Mouse (Mus musculus) adrenal gland, postnatal 4 days (tissue): ENCODE results near the gene Clrn1. TPM values are rescaled to one million over a fixed set of nuclear protein-coding genes. Genes with fewer than 3 reads are reported as not detected.
"Not testable (repeated sequence)": the region's sequence is repeated elsewhere in the genome, so short reads cannot be mapped to it uniquely, and the experiment has no call there.

Experiments
- DNase-seq, 2 experiments: peaks; one replicate each; pipeline ENCODE4 v3.0.0; 2021 to 2022; ENCODE audit warnings: low spot score in 2 of 2, mixed read lengths in 2 of 2
- long read RNA-seq, 2 experiments: library from polyadenylated mRNA; stranded (forward); transcript quantifications; one replicate each; pipeline ENCODE4 v2.0.0; 2021
- total RNA-seq, 2 experiments: library from RNA; stranded (reverse); gene quantifications; 2 replicates each; pipeline ENCODE4 v1.2.3; 2021

Clrn1 gene
- total RNA-seq = not detected
- long read RNA-seq, experiment 1 = 0 reads
- long read RNA-seq, experiment 2 = 0 reads

DNA sequence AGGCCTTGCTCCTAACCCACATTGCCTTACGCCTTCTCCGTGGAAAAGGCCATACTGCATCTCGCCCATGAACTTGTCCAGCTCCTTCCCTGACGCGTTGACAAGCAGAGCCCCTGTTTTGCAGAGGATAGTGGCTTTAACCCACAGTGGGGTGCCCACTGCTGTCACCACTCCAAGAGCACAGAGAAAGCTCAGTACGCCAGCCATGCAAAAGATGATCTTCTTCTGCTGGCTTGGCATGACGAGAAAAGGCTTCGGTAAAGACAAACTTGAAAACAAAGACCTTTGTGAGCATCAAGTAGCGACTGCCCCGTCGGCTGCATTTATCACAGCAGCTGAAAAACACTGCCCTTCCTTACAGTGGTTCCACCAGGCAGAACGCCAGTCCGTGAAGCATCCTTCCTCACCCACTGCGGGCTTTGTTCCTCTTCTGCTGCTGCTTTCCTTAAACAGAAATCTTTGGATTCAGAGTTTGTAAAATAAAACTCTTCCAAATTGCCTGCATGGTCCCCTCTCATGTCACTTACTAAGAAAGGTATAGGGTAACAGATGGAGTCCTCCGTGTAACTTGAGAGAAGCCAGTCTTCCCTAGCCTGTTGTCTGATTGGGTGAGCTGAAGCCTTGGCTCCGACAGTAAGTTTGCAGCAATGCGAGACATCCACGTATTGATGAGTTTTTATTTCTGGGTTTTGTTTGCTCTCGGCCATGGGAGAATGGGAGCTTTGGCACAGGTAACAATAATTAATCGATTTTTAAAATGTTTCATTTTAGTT is at the start of gene Clrn1:
Gene Clrn1, minus strand, starts transcription at position 540 of the 773 bp plus-strand sequence.
- DNase-seq = no peak

- no peak for DNase-seq
Observed at GRCm38 (mm10) chr3:58924027-58924426, 38.9 kb upstream of the Clrn1 start.

DNA sequence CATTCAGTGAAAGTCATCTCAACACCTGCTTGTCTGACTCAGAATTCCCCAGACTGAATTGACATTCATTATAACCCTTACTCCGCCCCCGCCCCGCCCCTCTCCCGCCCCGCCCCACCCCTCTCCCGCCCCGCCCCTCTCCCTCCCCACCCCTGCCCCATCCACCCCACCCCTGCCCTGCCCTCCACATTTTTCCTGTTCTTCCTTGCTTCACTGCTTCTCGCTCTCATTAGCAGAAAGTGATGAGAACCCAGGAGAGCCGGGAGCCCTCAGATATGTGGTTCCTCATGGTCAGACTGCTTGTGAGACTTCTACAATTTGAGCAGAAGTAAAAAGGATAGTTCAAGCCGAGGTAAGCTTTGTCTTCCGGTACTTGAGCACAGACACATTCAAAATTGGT is 38.0 kb upstream of the Clrn1 start:
- DNase-seq = no peak

GRCm38 (mm10) chr3:58922636-58923035 is 37.5 kb upstream of the Clrn1 start:
- DNase-seq = no peak

GRCm38 (mm10) chr3:58921316-58921715 is 36.2 kb upstream of the Clrn1 start:
- DNase-seq = no peak

DNA sequence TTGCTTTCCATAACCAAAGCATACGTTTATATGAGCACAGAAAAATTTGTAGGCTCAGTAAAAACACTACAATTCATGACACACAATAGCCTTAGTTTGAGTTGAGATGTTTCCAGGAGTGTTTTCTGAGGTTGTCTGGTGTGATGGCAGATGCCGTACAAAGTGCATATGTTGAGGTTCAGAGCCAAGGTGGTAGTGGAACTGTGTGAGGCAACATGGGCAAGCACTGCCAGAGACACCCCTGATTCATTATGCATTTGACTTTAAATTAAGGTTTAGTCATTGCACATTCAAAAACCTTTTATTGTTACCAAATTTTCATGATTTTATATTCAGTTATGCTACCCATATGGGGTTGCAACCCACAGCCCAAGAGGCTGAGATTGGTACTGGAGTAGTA is 19.5 kb upstream of the Clrn1 start:
- no peak for DNase-seq

DNA sequence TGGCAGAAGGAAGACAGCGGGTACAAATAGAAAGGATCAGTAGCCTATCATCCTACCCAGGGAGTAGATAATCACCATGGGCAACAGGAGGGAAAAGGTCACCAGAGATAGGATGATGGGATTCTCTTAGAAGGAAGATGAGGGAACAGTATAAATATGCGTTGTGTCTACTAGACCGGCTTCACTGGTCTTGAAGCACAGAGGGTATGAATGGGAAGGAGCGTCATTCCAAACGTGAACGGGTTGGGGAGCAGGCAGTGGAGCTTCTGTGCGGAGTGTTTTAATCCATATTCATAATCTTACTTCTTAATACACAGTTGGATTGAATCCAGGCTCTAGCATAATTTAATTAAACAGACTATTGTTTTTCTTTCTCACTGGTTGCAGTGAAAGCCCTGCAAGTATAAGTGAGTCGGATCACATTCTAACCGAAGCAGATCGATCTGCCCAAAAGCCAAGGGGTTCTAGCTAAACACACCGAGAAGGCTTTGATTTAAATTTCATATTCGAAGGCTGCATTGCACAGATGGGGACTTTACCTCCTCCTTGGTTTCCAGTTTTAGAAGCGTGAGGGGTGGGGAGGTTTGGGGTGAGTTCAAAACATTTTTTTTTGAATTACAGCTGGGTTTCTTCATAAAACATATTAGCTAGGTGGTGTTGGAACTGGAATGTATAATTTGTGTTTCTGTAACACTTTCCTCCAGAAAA is 17.1 kb upstream of the Clrn1 start:
- no peak for DNase-seq

GRCm38 (mm10) chr3:58895131-58895530 is 10.0 kb upstream of the Clrn1 start:
- DNase-seq = no peak

GRCm38 (mm10) chr3:58894529-58894928 is 9.4 kb upstream of the Clrn1 start:
- no peak for DNase-seq

- DNase-seq = no peak
Observed at GRCm38 (mm10) chr3:58889670-58890069, 4.5 kb upstream of the Clrn1 start.

GRCm38 (mm10) chr3:58888131-58888715 is 3.1 kb upstream of the Clrn1 start:
- no peak for DNase-seq

GRCm38 (mm10) chr3:58887719-58888118 is 2.6 kb upstream of the Clrn1 start:
- DNase-seq = no peak

GRCm38 (mm10) chr3:58883511-58883907 is 1.6 kb downstream of the Clrn1 start:
- DNase-seq = no peak

DNA sequence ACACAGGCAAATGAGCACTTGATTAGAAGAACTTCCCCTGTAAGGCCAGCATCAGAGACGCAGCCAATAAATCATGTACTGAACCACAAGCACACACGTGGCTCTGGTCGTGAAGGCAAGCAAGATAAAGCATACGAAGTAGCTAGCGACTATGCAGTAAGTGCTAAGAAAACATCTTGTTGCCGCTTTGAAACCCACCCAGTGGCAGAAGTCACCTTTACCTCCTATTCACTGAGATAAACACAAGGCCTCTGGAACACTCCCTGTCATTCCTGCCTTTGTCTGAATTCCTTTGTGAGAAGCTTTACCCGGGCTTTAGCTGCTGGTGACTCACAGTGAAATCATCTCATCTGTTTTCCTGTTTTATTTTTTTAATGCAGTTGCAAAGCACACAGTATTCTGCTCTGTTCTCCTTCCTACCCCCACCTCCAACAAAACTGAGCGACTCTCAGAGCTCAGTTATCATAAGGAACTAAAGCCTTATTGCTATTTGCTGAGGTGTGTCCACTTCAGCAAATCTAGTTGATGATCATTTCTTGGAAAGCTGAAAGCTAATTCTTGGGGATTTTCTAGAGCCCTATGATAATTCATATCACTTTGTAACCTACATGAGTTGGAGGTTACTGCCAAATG is 2.1 kb downstream of the Clrn1 start:
- no peak for DNase-seq

DNA sequence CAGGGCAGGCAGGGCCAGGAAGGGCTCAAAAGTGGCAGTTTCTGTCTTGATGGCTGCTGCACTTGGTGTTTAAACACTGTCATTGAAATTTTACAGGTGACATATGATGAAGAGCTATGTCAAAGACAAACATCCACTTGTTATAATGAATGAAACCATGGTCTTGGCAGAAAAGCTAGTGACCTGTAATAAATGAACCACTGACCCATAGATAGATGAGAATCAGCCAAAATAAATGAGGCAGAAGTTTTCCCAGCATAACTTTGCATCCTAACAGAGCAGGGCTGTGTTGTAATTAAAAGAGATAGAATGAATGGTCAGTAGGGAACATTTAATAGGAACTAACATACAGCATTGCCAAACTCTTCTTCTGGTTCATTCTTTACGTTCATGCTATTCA is 4.1 kb downstream of the Clrn1 start:
- no peak for DNase-seq

DNA sequence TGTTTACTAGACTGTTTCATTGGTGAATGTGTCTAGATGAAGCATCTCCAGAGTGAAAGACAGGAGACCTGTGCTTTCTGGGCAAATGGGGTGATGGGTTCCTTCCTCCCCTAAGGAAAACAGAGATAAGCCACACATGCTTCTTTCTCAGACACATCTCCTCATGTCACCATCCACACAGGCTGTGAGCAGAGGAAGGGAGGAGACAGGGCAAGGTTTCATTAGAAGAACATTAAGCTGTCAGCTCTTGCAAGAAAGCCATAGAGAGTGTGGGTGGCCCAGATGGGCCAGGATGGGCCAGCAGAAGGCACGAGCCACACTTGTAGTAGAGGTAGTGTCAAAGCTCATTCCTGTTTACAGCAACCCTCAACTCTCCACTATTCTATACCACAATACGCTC is 5.0 kb downstream of the Clrn1 start:
- DNase-seq = no peak

GRCm38 (mm10) chr3:58871882-58872281 is 13.3 kb downstream of the Clrn1 start:
- DNase-seq = not testable (repeated sequence)

DNA sequence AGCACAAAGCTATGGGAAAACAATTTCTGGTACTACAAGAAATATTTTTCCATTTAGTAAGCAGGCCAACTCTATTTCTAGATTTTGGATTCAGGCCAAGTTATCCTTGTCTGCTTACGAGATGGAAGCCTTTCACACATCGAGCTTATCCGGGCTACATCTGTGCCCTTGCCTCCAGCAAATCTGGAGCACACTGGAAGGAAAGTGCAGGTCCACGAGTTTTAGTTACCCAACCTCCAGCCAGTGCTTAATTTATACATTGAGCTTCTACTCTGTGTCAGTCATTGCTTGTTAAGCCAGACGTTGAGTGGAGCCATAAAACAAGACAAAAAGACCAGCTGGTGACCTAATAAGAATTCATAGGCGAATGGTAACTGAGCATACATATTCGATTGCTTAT is 19.4 kb downstream of the Clrn1 start:
- DNase-seq = no peak

- DNase-seq = no peak
Observed at GRCm38 (mm10) chr3:58862976-58863375, 22.2 kb downstream of the Clrn1 start.

DNA sequence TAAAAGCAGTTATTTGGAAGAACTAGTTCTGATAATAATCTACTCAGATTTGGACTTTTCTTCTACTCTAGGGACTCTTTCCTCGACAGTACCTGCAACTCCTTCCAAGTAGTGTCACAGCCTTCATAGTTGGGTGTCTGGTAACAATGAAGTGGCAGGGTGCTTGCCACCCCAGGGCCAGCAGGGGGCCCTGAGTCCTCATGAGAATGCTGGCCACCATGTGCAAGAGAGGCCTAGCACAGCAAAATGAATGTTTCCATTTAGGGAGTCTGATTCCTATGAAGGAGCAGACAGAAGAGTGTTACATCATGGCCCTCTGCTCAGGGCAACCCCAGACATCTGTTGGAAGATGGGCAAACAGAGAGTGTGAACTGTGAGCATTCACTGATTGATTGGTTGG is 41.7 kb downstream of the Clrn1 start:
- DNase-seq = no peak

DNA sequence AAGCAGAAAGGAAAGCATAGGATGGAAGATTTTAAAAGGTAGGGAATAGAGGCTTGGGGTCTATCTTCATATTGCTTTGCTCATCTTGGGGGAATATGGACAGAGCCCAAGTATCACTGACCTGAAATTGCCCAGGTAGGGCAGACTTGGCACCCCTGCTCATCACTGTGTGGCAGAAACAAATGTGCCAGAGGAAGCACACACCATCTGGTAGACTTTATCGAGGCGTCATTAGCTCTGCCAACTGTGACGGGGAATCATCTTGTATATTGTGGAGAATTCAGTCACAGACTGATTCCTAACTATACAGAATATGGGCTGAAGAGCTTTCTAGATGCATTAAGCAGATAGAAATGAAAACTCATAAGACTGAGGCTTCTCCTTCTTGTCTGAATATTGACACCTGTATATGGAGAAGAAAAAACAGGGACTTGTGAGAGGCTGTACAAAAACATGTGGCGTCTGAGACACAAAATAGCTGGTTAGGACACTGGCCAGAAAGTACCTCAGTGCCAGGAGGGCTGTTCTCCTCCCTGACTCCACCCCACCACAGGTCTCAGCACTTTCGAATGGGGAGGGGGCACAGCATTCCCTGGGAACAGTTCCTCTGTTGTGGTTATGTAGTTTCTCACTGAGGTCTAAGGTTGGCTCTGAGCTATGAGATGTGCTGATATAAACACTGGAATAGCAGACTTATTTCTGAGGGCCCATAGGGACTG is 51.5 kb downstream of the Clrn1 start:
- DNase-seq = no peak
